Mouse (Mus musculus) heart, postnatal 0 days (tissue): ENCODE results near the gene Sox13. TPM values are rescaled to one million over a fixed set of nuclear protein-coding genes. Genes with fewer than 3 reads are reported as not detected.

Experiments
- ATAC-seq: fragments of 200-750 bp; cut with Nextera tagmentation; 2 replicates; pipeline ENCODE4 v1.8.0; 2017; ENCODE audit warnings: low read depth, moderate number of reproducible peaks, moderate library complexity; ENCODE audit not compliant: insufficient read depth
- DNase-seq: peaks from one replicate; pipeline ENCODE4 v3.0.0-alpha.2; 2016; ENCODE audit warnings: low spot score
- H3K27ac ChIP-seq: fragments of 300-500 bp; sonication (generic); 2 replicates; pipeline ENCODE4 v1.5.1; 2014; ENCODE audit warnings: low read depth, mild to moderate bottlenecking
- H3K27me3 ChIP-seq: fragments of 300-500 bp; sonication (generic); 2 replicates; pipeline ENCODE4 v1.6.1; 2014; ENCODE audit warnings: low read length, mixed read lengths; ENCODE audit not compliant: control insufficient read depth, insufficient read depth
- H3K36me3 ChIP-seq: fragments of 300-500 bp; sonication (generic); replicated peaks from 2 replicates; pipeline ENCODE4 v1.6.1; 2014; ENCODE audit warnings: low read length, mixed read lengths; ENCODE audit not compliant: control insufficient read depth, insufficient read depth
- H3K4me1 ChIP-seq: fragments of 300-500 bp; sonication (generic); 2 replicates; pipeline ENCODE4 v1.6.1; 2014; ENCODE audit warnings: antibody characterized with exemption; ENCODE audit not compliant: control insufficient read depth, insufficient read depth
- H3K4me2 ChIP-seq: fragments of 300-500 bp; sonication (generic); 2 replicates; pipeline ENCODE4 v1.6.1; 2014; ENCODE audit warnings: low read depth, mild to moderate bottlenecking, low read length, moderate library complexity
- H3K4me3 ChIP-seq: fragments of 300-500 bp; sonication (generic); 2 replicates; pipeline ENCODE4 v1.5.1; 2014; ENCODE audit warnings: low read depth, low read length
- H3K9ac ChIP-seq: fragments of 300-500 bp; sonication (generic); replicated peaks from 2 replicates; pipeline ENCODE4 v1.6.1; 2014; ENCODE audit warnings: low read depth, low read length, mixed read lengths
- H3K9me3 ChIP-seq: fragments of 300-500 bp; sonication (generic); replicated peaks from 2 replicates; pipeline ENCODE4 v1.6.1; 2016; ENCODE audit warnings: low read length; ENCODE audit not compliant: control insufficient read depth
- CTCF ChIP-seq: IDR thresholded peaks from 2 replicates; pipeline ENCODE4 v1.5.1; 2016; ENCODE audit warnings: antibody characterized with exemption, control low read depth, low read depth
- EP300 ChIP-seq: IDR thresholded peaks from 2 replicates; pipeline ENCODE4 v1.6.1; 2016; ENCODE audit warnings: antibody characterized with exemption, low read depth
- WGBS: fragments of 180-500 bp; shearing (Covaris S2); extraction: QIAGEN DNeasy Blood & Tissue Kit; methylation state at CpG from one replicate; pipeline ENCODE4 v1.1.7; 2014; 5-methylcytosine and 5-hydroxymethylcytosine counted together
- polyA plus RNA-seq: library from polyadenylated mRNA; unstranded; fragments of >200 nt; fragmentation: Nextera tagmentation; extraction: Ambion mirVana; gene quantifications from 2 replicates; pipeline ENCODE4 v1.2.1, GENCODE M21; 2015
- total RNA-seq: library from RNA; depleted of rRNA; stranded (reverse); fragments of >200 nt; gene quantifications from 2 replicates; pipeline ENCODE4 v1.2.3, GENCODE M21; 2014; ENCODE audit warnings: low replicate concordance; rRNA removed

Gene Sox13
- 8.5 and 17.9 TPM in 2 replicates for total RNA-seq
- polyA plus RNA-seq, result 3.0 and 3.3 TPM in 2 replicates

DNA sequence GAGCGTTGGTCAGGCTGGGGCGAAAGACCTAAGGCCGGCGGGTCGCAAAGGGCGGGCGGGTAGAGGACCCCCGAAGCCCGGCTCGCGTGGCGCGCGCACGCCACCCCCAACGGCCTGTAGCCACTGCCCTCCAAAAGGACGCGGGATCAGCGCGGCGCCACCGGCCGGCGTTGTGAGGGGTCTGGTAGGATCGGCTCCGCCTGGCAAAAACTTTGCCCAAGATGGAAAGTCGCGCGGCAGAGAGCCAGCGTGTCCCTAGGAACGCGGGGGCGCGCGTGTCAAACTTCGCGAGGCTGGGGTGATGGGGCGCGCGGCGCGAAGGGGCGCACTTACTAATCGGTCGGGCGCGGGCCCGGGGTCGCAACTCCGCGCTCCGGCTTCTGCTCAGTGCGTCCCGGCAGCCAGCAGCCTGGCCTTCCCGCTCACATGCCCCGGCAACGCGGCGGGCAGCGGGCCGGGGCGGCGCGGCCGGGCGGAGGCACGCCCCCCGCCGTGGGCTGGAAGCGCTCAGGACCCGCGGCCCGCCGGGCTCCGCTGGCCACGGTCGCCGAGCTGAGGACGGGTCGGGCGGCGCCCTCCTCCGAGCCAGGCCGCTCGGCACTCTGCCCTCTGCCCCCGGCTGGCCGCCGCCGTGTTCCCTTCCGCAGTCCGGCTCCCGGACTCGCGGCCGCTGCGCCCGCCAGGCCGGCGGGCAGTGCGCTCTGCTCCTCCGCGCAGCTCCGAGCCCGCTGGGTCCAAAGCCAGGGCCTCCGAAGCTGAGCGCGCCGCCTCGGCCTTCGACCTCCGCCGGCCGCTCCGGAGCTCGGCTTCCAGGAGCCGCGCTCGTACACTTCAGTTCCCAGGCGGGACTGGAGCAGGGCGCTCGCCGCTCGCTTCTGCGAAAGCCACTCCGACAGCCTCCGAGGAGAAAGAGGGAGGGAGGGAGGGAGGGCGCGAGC is at the start of gene Sox13:
Gene Sox13 (minus strand): TSS at position 835 of the 938 bp plus-strand sequence.
- H3K27ac ChIP-seq, result peak within 1 kb of the TSS; percentile 90
- H3K4me2 ChIP-seq, result peak within 1 kb of the TSS; percentile 98
- H3K9me3 ChIP-seq, result no peaks in the 10 kb centered on the region
- TF ChIP-seq EP300, result no peak
- TF ChIP-seq CTCF, result no peak
- ATAC-seq, result peak; percentile 75
- no peaks in the 10 kb centered on the region for H3K36me3 ChIP-seq
- H3K27me3 ChIP-seq, result peaks cover 12% of the 10 kb centered on the region; the same call in 1 of the 2 replicates
- peak; percentile 35 for DNase-seq
- H3K9ac ChIP-seq, result peak within 1 kb of the TSS; percentile 89
- 1% methylated on average over 97 of the region's 128 CpGs for WGBS
- H3K4me1 ChIP-seq, result peaks cover 6% of the 10 kb centered on the region; the same call in 1 of the 2 replicates
- H3K4me3 ChIP-seq, result peak within 1 kb of the TSS; percentile 79

DNA sequence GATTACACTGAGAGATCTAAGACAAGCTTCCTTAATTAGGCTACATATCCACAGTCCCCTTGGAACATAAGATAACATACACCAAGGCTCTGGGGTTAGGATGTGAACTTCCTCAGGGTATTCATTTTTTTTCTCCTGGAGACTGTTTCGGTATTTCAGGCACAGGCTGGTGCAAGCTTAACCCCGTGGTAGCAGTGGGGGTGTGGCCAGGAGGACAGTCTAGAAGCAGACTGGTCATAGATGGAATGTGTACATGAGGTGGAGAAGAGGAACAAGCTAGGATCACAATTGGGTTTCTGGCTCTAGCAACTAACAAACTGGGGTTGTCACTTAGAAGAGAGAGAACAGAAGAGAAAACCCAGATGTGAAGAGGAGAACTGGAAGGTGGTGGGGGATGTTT is 47.4 kb upstream of the Sox13 start:
- H3K27me3 ChIP-seq, result no peaks in the 10 kb centered on the region
- no peak overlapping the region for H3K4me3 ChIP-seq
- peak overlapping the region; percentile 63 for H3K27ac ChIP-seq
- peaks cover 5% of the 10 kb centered on the region for H3K4me1 ChIP-seq
- no peak for TF ChIP-seq EP300
- no peak for TF ChIP-seq CTCF
- no peaks in the 10 kb centered on the region for H3K9me3 ChIP-seq
- no peak overlapping the region for H3K4me2 ChIP-seq
- WGBS, result 25% methylated on average over 2 of the region's 2 CpGs
- H3K9ac ChIP-seq, result no peak overlapping the region
- H3K36me3 ChIP-seq, result no peaks in the 10 kb centered on the region
- DNase-seq, result no peak
- no peak for ATAC-seq

DNA sequence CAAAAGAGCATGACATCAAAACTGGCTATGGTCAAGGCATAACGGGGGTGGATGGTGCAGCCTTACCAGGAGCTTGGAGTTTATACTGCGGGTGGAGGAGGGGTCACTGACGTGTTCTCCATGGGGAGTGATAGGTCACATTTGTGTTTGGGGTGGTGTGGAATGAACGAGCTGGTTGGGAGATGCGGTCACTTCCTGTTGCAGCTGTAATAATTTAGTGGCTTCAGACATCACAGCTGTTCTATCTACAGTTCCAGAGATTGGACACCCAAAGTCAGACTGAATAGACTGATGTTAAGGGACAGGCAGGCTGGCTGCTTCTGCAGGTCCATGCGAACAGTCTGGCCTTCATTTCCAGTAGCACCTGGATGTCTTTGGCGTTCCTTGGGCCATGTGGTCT is 46.9 kb upstream of the Sox13 start:
- Histone ChIP-seq H3K27ac (peak overlapping the region; percentile 63), H3K27me3 (no peaks in the 10 kb centered on the region), H3K36me3 (no peaks in the 10 kb centered on the region), H3K4me3 (no peak overlapping the region), H3K9ac (no peak overlapping the region), H3K4me2 (no peak overlapping the region), H3K4me1 (peaks cover 5% of the 10 kb centered on the region), H3K9me3 (no peaks in the 10 kb centered on the region)
- TF ChIP-seq EP300 (no peak), CTCF (no peak)
- 60% methylated on average over 7 of the region's 7 CpGs for whole genome bisulfite sequencing
- DNase-seq (peak; percentile 68), ATAC-seq (peak; percentile 79)

DNA sequence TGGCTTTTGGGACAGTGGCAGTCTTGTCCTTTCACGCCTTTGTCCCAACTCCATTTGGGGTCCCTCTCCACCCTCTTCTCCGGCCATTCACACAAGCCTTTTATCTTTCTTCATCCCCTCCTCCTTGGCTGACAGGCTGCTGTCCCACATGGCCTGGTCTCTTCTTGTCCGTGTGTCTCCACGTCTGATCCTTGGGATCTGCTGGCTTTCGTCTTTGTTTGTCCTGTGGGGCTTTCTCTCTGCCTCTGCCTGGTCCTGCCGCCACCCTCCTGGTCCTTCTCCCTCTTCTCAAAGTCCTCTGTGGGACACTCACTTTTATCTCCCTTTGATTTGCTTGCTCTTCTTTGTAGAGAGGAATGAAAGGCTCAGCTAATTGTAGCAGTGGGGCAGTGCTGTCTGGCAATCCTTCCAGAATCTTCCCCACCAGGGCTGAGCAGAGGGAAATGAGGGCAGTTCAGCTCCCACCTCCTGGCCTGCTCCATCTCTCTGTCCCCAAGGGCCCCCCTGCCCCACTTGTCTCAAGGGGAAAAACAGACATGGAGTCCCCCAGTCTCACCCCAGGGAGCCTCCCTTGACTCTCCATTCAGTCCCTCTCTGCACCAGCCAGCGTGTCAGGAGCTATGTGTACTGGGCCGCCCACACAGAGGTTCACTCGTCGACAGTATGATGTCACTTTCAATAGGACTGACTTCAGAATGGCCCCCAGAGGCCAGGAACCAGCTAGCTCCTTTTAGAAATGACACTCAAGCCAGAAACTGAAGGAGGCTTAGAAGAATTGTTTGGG is 46.3 kb upstream of the Sox13 start:
- Histone ChIP-seq H3K27me3 (no peaks in the 10 kb centered on the region), H3K4me2 (no peak overlapping the region), H3K4me1 (peaks cover 5% of the 10 kb centered on the region), H3K4me3 (no peak overlapping the region), H3K36me3 (no peaks in the 10 kb centered on the region), H3K9ac (0 out of 2 replicates have a peak overlapping the region, but pooled peaks have one; percentile 23), H3K9me3 (no peaks in the 10 kb centered on the region), H3K27ac (peak overlapping the region; percentile 80)
- ATAC-seq, result peak; percentile 56
- WGBS, result 37% methylated on average over 10 of the region's 10 CpGs
- TF ChIP-seq EP300 (no peak), CTCF (no peak)
- peak; percentile 57 for DNase-seq

DNA sequence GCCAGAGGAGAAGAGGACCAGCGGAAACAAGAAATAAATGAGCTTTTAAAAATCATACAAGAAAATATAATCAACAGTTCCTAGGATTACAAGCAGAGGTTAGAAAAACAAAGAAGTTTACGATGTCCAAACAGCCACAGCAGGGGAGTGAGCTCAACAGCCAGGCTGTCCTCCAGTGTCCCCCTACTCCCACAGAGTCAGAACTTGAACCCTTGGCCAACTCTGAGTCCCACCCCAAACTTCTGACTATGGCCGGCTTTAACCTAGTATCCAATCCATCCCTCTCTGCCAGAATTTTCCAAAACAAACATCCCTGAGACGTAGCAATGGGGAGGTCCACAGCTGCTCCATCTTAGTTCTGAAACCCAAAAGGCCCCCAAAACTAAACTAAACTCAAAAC is 45.0 kb upstream of the Sox13 start:
- Histone ChIP-seq H3K4me2 (no peak overlapping the region), H3K36me3 (no peaks in the 10 kb centered on the region), H3K9ac (no peak overlapping the region), H3K4me1 (peaks cover 5% of the 10 kb centered on the region), H3K27ac (no peak overlapping the region), H3K27me3 (no peaks in the 10 kb centered on the region), H3K9me3 (no peaks in the 10 kb centered on the region), H3K4me3 (no peak overlapping the region)
- TF ChIP-seq CTCF, result no peak
- TF ChIP-seq EP300, result no peak
- ATAC-seq (no peak), DNase-seq (no peak)
- 66% methylated on average over 4 of the region's 4 CpGs for WGBS
